Mouse (Mus musculus): ENCODE results near the gene Tex2.
A peak's percentile ranks its signal among the peaks of the same experiment; 100 is the strongest.

GRCm38 (mm10) chr11:106648347-106648746, 35.1 kb upstream of the Tex2 start:
- TF ChIP-seq ZC3H11A (IDR thresholded peaks at IDR 0.05; ENCODE audit: borderline replicate concordance, low read depth, low read length) (peak; percentile 93), MAFK (IDR thresholded peaks at IDR 0.05; ENCODE audit: insufficient read depth, low read depth, low read length) (no peak), ZNF384 (IDR thresholded peaks at IDR 0.05; ENCODE audit: low read depth, low read length) (no peak), HCFC1 (IDR thresholded peaks at IDR 0.05; ENCODE audit: borderline replicate concordance, insufficient read depth, low read length) (no peak)
